Mouse (Mus musculus): Measurements from ENCODE around the gene Angpt4.

GRCm38 (mm10) chr2:151947617-151948016 is 36.6 kb downstream of the Angpt4 start:
- TF ChIP-seq CTCF (IDR thresholded peaks at IDR 0.05; ENCODE audit: low read depth, low read length), result no peak
- no peak for TF ChIP-seq POLR2A (IDR thresholded peaks at IDR 0.05; ENCODE audit: extremely low read depth, insufficient read depth, low read length)

Data from liver, adult 2 months (tissue).